Comparison of ENCODE assay signal across 19 mouse cellular contexts in the genomic region with DNA sequence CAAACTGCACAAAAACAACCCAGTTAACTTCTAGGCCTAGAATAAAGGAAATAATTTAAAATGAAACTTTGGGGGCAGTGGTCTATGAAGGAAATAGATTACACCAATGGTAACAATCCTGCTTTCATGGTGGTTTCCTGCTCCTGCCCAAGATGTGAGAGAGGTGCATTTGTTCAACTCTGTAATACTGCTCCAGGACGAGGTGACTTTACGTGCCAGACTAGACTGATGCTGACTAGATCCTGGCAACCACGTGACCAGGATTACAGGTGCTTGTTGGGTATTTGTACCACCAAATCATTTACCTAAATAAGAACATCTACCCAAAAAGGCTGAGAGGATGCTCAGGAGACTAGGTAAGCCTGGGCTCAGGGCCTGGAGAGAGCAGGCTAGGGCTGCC. TPM values are rescaled to one million over a fixed set of nuclear protein-coding genes. Genes with fewer than 3 reads are reported as not detected.
"Had no signal": no experiment of that assay in that cellular context is flagged by ENCODE, and none has a peak within 500 bp of the region (broad histone marks: within the 10 kb centered on the region; RNA-seq: fewer than 3 reads in every experiment).

No protein-coding gene starts in this region.

- DNase-seq: kidney, postnatal 25 days; layer of hippocampus, postnatal 36 days; liver, postnatal 0 days; lung, embryonic 14.5 days; retina, postnatal 1 day; right cerebral cortex, postnatal 4 days; thymus, adult 18-20 months; thymus, postnatal 36 days had no signal

- H3K9ac ChIP-seq: liver, embryonic 14.5 days; liver, postnatal 0 days; lung, embryonic 14.5 days; midbrain, embryonic 12.5 days; midbrain, embryonic 15.5 days; neural tube, embryonic 13.5 days had no signal

- H3K27ac ChIP-seq: kidney, postnatal 0 days; left cerebral cortex, adult 2 months; liver, embryonic 14.5 days; macrophage; midbrain, embryonic 12.5 days; midbrain, embryonic 15.5 days; neural tube, embryonic 13.5 days had no signal

- H3K27me3 ChIP-seq: midbrain, embryonic 12.5 days; midbrain, embryonic 15.5 days; neural tube, embryonic 13.5 days had no signal

- H3K4me3 ChIP-seq: left cerebral cortex, adult 2 months; midbrain, embryonic 12.5 days; midbrain, embryonic 15.5 days; neural tube, embryonic 13.5 days had no signal

- H3K9me3 ChIP-seq: midbrain, embryonic 12.5 days; midbrain, embryonic 15.5 days; neural tube, embryonic 13.5 days had no signal

- H3K4me1 ChIP-seq: midbrain, embryonic 12.5 days; midbrain, embryonic 15.5 days; neural tube, embryonic 13.5 days had no signal

- H3K4me2 ChIP-seq: lung, embryonic 14.5 days; midbrain, embryonic 12.5 days; midbrain, embryonic 15.5 days; neural tube, embryonic 13.5 days had no signal

- ATAC-seq: liver, postnatal 0 days; lung, postnatal 0 days; midbrain, embryonic 15.5 days had no signal

RNA-seq across cellular contexts. Expression of gene Xcr1, which starts 50.0 kb away (rescaled TPM):
- polyA plus RNA-seq: kidney, embryonic 14.5 days; limb, embryonic 14.5 days; lung, embryonic 14.5 days; midbrain, embryonic 12.5 days; stomach, embryonic 16.5 days had no signal
